ENCODE assay signal across 8 mouse cellular contexts in genomic region chr7:29124970-29125369, GRCm38 (mm10). TPM values are rescaled to one million over a fixed set of nuclear protein-coding genes. Genes with fewer than 3 reads are reported as not detected.
DNase-seq lines count a peak whose midpoint lies in the region; ATAC-seq and TF ChIP-seq lines count a peak whose summit lies in the region.

Gene Ryr1, minus strand, starts transcription at chr7:29125179.

- 0% methylated on average over 16 of the region's 16 CpGs for WGBS in forebrain, embryonic 10.5 days
- WGBS in hindbrain, embryonic 11.5 days = under 1% methylated on average over 16 of the region's 16 CpGs
- WGBS in limb, embryonic 13.5 days = under 1% methylated on average over 16 of the region's 16 CpGs
- 2% methylated on average over 16 of the region's 16 CpGs for WGBS in midbrain, embryonic 14.5 days

- peaks cover 0 to 32% of the 10 kb centered on the region in 2 experiments; a peak in 2 of 4 replicates for H3K4me1 ChIP-seq in CH12.LX (ENCODE audit: control insufficient read depth in 1 of 2, insufficient read depth in 2 of 2)
- peaks cover 24% of the 10 kb centered on the region for H3K4me1 ChIP-seq in forebrain, embryonic 10.5 days
- H3K4me1 ChIP-seq in hindbrain, embryonic 11.5 days (replicated peaks; ENCODE audit: control insufficient read depth, insufficient read depth, low read length) = peaks cover 2% of the 10 kb centered on the region; the same call in 1 of the 2 replicates
- peaks cover 11% of the 10 kb centered on the region for H3K4me1 ChIP-seq in limb, embryonic 13.5 days
- peaks cover 8% of the 10 kb centered on the region; the same call in 1 of the 2 replicates for H3K4me1 ChIP-seq in midbrain, embryonic 14.5 days (ENCODE audit: control insufficient read depth, insufficient read depth, low read length)

- peak; percentile 28; the same call in 1 of the 2 replicates for TF ChIP-seq POLR2A in CH12.LX (IDR thresholded peaks at IDR 0.05; ENCODE audit: low read depth, low read length)

- no peaks in the 10 kb centered on the region for H3K36me3 ChIP-seq in CH12.LX (replicated peaks in 1 of 2; ENCODE audit: control insufficient read depth in 1 of 2, insufficient read depth in 1 of 2, low read length in 1 of 2)
- H3K36me3 ChIP-seq in forebrain, embryonic 10.5 days (replicated peaks) = no peaks in the 10 kb centered on the region
- H3K36me3 ChIP-seq in hindbrain, embryonic 11.5 days (ENCODE audit: control insufficient read depth, insufficient read depth, low read length) = no peaks in the 10 kb centered on the region
- H3K36me3 ChIP-seq in limb, embryonic 13.5 days = no peaks in the 10 kb centered on the region
- H3K36me3 ChIP-seq in midbrain, embryonic 14.5 days (ENCODE audit: control insufficient read depth, insufficient read depth, low read length) = no peaks in the 10 kb centered on the region

- H3K27me3 ChIP-seq in CH12.LX (replicated peaks) = peaks cover 3% of the 10 kb centered on the region
- peaks cover 17% of the 10 kb centered on the region for H3K27me3 ChIP-seq in forebrain, embryonic 10.5 days (ENCODE audit: poor library complexity, severe bottlenecking)
- H3K27me3 ChIP-seq in hindbrain, embryonic 11.5 days (ENCODE audit: control insufficient read depth, insufficient read depth, low read length) = no peaks in the 10 kb centered on the region
- H3K27me3 ChIP-seq in limb, embryonic 13.5 days = no peaks in the 10 kb centered on the region
- H3K27me3 ChIP-seq in midbrain, embryonic 14.5 days (ENCODE audit: control insufficient read depth, insufficient read depth, low read length) = no peaks in the 10 kb centered on the region

- no peaks in the 10 kb centered on the region for H3K79me2 ChIP-seq in CH12.LX (replicated peaks; ENCODE audit: control insufficient read depth, extremely low read depth, insufficient read depth, poor library complexity, severe bottlenecking)

- ATAC-seq in activated CD4-positive, CD25-positive, alpha-beta regulatory T cell, adult 4 months = peak; percentile 65
- ATAC-seq in hindbrain, embryonic 11.5 days (ENCODE audit: low FRiP score) = peak; percentile 75; the same call in 1 of the 2 replicates
- ATAC-seq in limb, embryonic 13.5 days (ENCODE audit: low FRiP score, low read depth) = peak; percentile 72
- no peak; the same call in 1 of the 2 replicates for ATAC-seq in midbrain, embryonic 14.5 days (ENCODE audit: low FRiP score, low TSS enrichment)
- no peak for ATAC-seq in frontal cortex, adult (ENCODE audit: low TSS enrichment)

- no peaks in the 10 kb centered on the region for H3K9me3 ChIP-seq in CH12.LX (replicated peaks; ENCODE audit: low read length)
- no peaks in the 10 kb centered on the region for H3K9me3 ChIP-seq in forebrain, embryonic 10.5 days
- no peaks in the 10 kb centered on the region for H3K9me3 ChIP-seq in hindbrain, embryonic 11.5 days (ENCODE audit: control insufficient read depth, low read length)
- no peaks in the 10 kb centered on the region for H3K9me3 ChIP-seq in limb, embryonic 13.5 days
- no peaks in the 10 kb centered on the region for H3K9me3 ChIP-seq in midbrain, embryonic 14.5 days (ENCODE audit: control insufficient read depth, low read length)

- peak within 1 kb of the TSS in 1 of 3 experiments; percentile 3 for H3K4me3 ChIP-seq in CH12.LX (replicated peaks in 1 of 3; ENCODE audit: low read depth in 2 of 3, low read length in 2 of 3, poor library complexity in 1 of 3)
- peak within 1 kb of the TSS; percentile 54 for H3K4me3 ChIP-seq in forebrain, embryonic 10.5 days
- H3K4me3 ChIP-seq in hindbrain, embryonic 11.5 days (ENCODE audit: low read depth, low read length) = peak within 1 kb of the TSS; percentile 30
- peak within 1 kb of the TSS; percentile 51 for H3K4me3 ChIP-seq in limb, embryonic 13.5 days
- peak within 1 kb of the TSS; percentile 20 for H3K4me3 ChIP-seq in midbrain, embryonic 14.5 days (replicated peaks; ENCODE audit: low read depth, low read length)

- TF ChIP-seq CTCF in CH12.LX (conservative IDR thresholded peaks at IDR 0.05 in 1 of 2, IDR thresholded peaks at IDR 0.05 in 1 of 2; ENCODE audit: low read depth in 2 of 2, low read length in 2 of 2) = no peak

- in situ Hi-C loops in CH12.LX (cut with MboI; ENCODE audit: low pct_ligation_motif_present, low pct_unique_long_range_greater_than_20kb, low sequenced_read_pairs) = no loop called here

- no peak within 1 kb of the TSS for H3K27ac ChIP-seq in CH12.LX (ENCODE audit: insufficient read depth, low read depth)
- H3K27ac ChIP-seq in forebrain, embryonic 10.5 days = peak within 1 kb of the TSS; percentile 72; the same call in 1 of the 2 replicates
- no peak within 1 kb of the TSS for H3K27ac ChIP-seq in hindbrain, embryonic 11.5 days (ENCODE audit: low read depth, low read length)
- H3K27ac ChIP-seq in limb, embryonic 13.5 days = no peak within 1 kb of the TSS
- H3K27ac ChIP-seq in midbrain, embryonic 14.5 days (replicated peaks; ENCODE audit: low read depth, low read length) = no peak within 1 kb of the TSS

- peak within 1 kb of the TSS; percentile 90 for H3K4me2 ChIP-seq in CH12.LX (ENCODE audit: insufficient read depth, low read depth, poor library complexity, severe bottlenecking)
- peak within 1 kb of the TSS; percentile 71 for H3K4me2 ChIP-seq in hindbrain, embryonic 11.5 days (replicated peaks; ENCODE audit: low read depth, low read length)
- peak within 1 kb of the TSS; percentile 86 for H3K4me2 ChIP-seq in limb, embryonic 13.5 days (replicated peaks)
- H3K4me2 ChIP-seq in midbrain, embryonic 14.5 days (ENCODE audit: low read length) = peak within 1 kb of the TSS; percentile 52

- DNase-seq in CH12.LX (ENCODE audit: extremely low read depth) = peak; percentile 60
- DNase-seq in forebrain, embryonic 10.5 days (ENCODE audit: extremely low spot score, low spot score) = peak; percentile 78
- peak; percentile 72 for DNase-seq in hindbrain, embryonic 11.5 days (ENCODE audit: low spot score)
- DNase-seq in midbrain, embryonic 14.5 days = peak; percentile 59
- DNase-seq in thymus, postnatal 0 days (ENCODE audit: low spot score) = peak; percentile 81

- dilution Hi-C loops in CH12.LX (cut with MboI; ENCODE audit: extremely low pct_ligation_motif_present, extremely low pct_unique_long_range_greater_than_20kb, low sequenced_read_pairs) = no loop called here

- 0 out of 2 replicates have a peak within 1 kb of the TSS, but pooled peaks have one; percentile 16 for H3K9ac ChIP-seq in CH12.LX (ENCODE audit: insufficient read depth, low read depth)
- peak within 1 kb of the TSS; percentile 56 for H3K9ac ChIP-seq in hindbrain, embryonic 11.5 days (ENCODE audit: low read depth, low read length)
- H3K9ac ChIP-seq in limb, embryonic 13.5 days = peak within 1 kb of the TSS; percentile 70
- no peak within 1 kb of the TSS for H3K9ac ChIP-seq in midbrain, embryonic 14.5 days (replicated peaks; ENCODE audit: low read length)

- TF ChIP-seq EP300 in CH12.LX (IDR thresholded peaks at IDR 0.05; ENCODE audit: low read length) = no peak

- TF ChIP-seq RAD21 in CH12.LX (IDR thresholded peaks at IDR 0.05; ENCODE audit: low read depth, low read length) = no peak

TF ChIP-seq in CH12.LX, 34 proteins besides CTCF, POLR2A, EP300 and RAD21:
- no peak for TF ChIP-seq USF2 (conservative IDR thresholded peaks at IDR 0.05; ENCODE audit: low read depth, low read length)
- TF ChIP-seq MXI1 (IDR thresholded peaks at IDR 0.05; ENCODE audit: low read depth, low read length) = no peak
- TF ChIP-seq USF1 (IDR thresholded peaks at IDR 0.05; ENCODE audit: low read depth, low read length) = no peak
- TF ChIP-seq SMC3 (IDR thresholded peaks at IDR 0.05; ENCODE audit: low read depth, low read length) = no peak
- TF ChIP-seq ZMIZ1 (IDR thresholded peaks at IDR 0.05; ENCODE audit: low read depth, low read length) = no peak
- TF ChIP-seq ZKSCAN1 (IDR thresholded peaks at IDR 0.05; ENCODE audit: borderline replicate concordance, low read depth, low read length) = no peak
- TF ChIP-seq MAZ (IDR thresholded peaks at IDR 0.05; ENCODE audit: low read depth, low read length) = no peak
- no peak for TF ChIP-seq IRF4 (IDR thresholded peaks at IDR 0.05; ENCODE audit: low read depth, low read length)
- no peak for TF ChIP-seq MYC (IDR thresholded peaks at IDR 0.05; ENCODE audit: low read depth, low read length)

RNA-seq across cellular contexts. Expression of gene Ryr1, which starts in this region (rescaled TPM):
- total RNA-seq in CH12.LX (2012; rRNA removed) = 0.63 and 0.68 TPM in 2 replicates
- 0.43 TPM in 2 replicates for total RNA-seq in CH12.LX (2014; rRNA removed)
- polyA plus RNA-seq in CH12.LX (2012; ENCODE audit: insufficient read length, low read depth) = 0.86 and 1.1 TPM in 2 replicates
- polyA plus RNA-seq in activated CD4-positive, CD25-positive, alpha-beta regulatory T cell, adult 4 months (2017; shearing (Covaris generic)) = under 1 TPM; 0.03 to 0.05 TPM
- polyA plus RNA-seq in forebrain, embryonic 10.5 days (2016; fragmentation: Nextera tagmentation; extraction: Ambion mirVana) = 1.0 and 1.2 TPM in 2 replicates
- 1.1 and 1.5 TPM in 2 replicates for polyA plus RNA-seq in hindbrain, embryonic 11.5 days (2014; fragmentation: Nextera tagmentation; extraction: Ambion mirVana)
- 7.9 and 8.5 TPM in 2 replicates for polyA plus RNA-seq in limb, embryonic 13.5 days (2015; fragmentation: Nextera tagmentation; extraction: Ambion mirVana)
- 5.2 and 7.8 TPM in 2 replicates for polyA plus RNA-seq in midbrain, embryonic 14.5 days (2014; fragmentation: Nextera tagmentation; extraction: Ambion mirVana)
- polyA plus RNA-seq in thymus, postnatal 0 days (2015; fragmentation: Nextera tagmentation; extraction: Ambion mirVana) = 0.16 and 0.19 TPM in 2 replicates

Comparison
In these comparisons a context has a peak if more than half of its experiments do, and no peak if none do; other contexts are left out.
1. Peak in ATAC-seq in activated CD4-positive, CD25-positive, alpha-beta regulatory T cell, adult 4 months; RNA of the gene not detected or under 1 TPM.
2. Peak in DNase-seq in thymus, postnatal 0 days; RNA of the gene not detected or under 1 TPM.
3. ATAC-seq: peak in hindbrain, embryonic 11.5 days (single experiment) and limb, embryonic 13.5 days (single experiment); none in midbrain, embryonic 14.5 days (single experiment) and frontal cortex, adult (single experiment).
4. Peak in every context shown above with its lines, with median percentiles within 50 percentile points of each other: DNase-seq and H3K4me2 ChIP-seq.